Comparison of ENCODE assay signal across 13 mouse cellular contexts in the genomic region with DNA sequence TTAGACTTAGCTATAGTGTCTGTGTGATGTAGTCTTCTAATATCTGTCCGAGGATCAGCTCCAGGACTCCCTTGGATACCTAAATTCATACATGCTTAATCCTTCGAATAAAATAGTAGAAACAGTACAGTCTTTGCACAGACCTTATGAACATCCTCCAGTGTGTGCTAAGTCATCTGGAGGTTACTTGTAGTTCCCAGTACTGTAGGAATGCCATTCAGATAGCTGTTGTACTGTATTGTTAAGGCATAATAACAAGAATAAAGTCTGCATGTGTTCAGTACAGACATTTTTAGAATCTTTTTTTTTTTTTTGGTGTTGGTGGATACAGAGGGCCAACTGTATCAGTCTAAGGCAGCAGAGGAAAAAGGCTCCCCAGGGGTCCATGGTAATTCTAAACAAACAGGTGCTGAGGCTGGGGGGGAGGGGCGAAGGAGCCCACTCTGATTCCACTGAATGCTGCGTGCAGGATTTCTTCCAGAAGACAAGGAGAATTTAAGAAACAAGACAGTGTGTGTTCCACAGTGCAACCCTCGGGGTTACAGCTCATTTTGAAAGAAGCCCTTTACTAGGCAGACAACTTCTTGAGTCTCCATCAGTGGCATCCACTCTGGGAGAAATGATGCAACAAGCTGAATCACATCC.
A peak's percentile ranks its signal among the peaks of the same experiment; 100 is the strongest.
DNase-seq lines count a peak whose midpoint lies in the region; ATAC-seq and TF ChIP-seq lines count a peak whose summit lies in the region.
"Had no signal": no experiment of that assay in that cellular context is flagged by ENCODE, and none has a peak within 500 bp of the region (broad histone marks: within the 10 kb centered on the region; RNA-seq: fewer than 3 reads in every experiment).

No protein-coding gene starts in this region.

- no peaks in the 10 kb centered on the region for H3K36me3 ChIP-seq in forebrain, embryonic 14.5 days (ENCODE audit: control insufficient read depth, insufficient read depth, low read length)
- H3K36me3 ChIP-seq in limb, embryonic 12.5 days, result no peaks in the 10 kb centered on the region
- H3K36me3 ChIP-seq in midbrain, postnatal 0 days (ENCODE audit: insufficient read depth, low read length), result no peaks in the 10 kb centered on the region

- H3K27ac ChIP-seq in forebrain, embryonic 14.5 days (ENCODE audit: low read depth, low read length), result no peak overlapping the region
- H3K27ac ChIP-seq in limb, embryonic 12.5 days, result peak overlapping the region; percentile 72
- H3K27ac ChIP-seq in midbrain, postnatal 0 days (ENCODE audit: low read depth, low read length), result peak overlapping the region; percentile 32; the same call in 1 of the 2 replicates

- no peak overlapping the region for H3K9ac ChIP-seq in forebrain, embryonic 14.5 days (ENCODE audit: low read length)
- no peak overlapping the region for H3K9ac ChIP-seq in limb, embryonic 12.5 days (replicated peaks)
- no peak overlapping the region for H3K9ac ChIP-seq in midbrain, postnatal 0 days (replicated peaks; ENCODE audit: low read length, poor library complexity, severe bottlenecking)

- H3K9me3 ChIP-seq in forebrain, embryonic 14.5 days (replicated peaks; ENCODE audit: control insufficient read depth, low read length), result no peaks in the 10 kb centered on the region
- H3K9me3 ChIP-seq in limb, embryonic 12.5 days, result no peaks in the 10 kb centered on the region
- H3K9me3 ChIP-seq in midbrain, postnatal 0 days (ENCODE audit: low read length), result no peaks in the 10 kb centered on the region

- H3K4me3 ChIP-seq in forebrain, embryonic 14.5 days (ENCODE audit: low read depth, low read length), result no peak overlapping the region
- H3K4me3 ChIP-seq in limb, embryonic 12.5 days (replicated peaks), result no peak overlapping the region
- H3K4me3 ChIP-seq in midbrain, postnatal 0 days (ENCODE audit: low read depth, low read length), result no peak overlapping the region

- no peak for TF ChIP-seq CTCF in midbrain, postnatal 0 days (IDR thresholded peaks at IDR 0.05)

- 25% methylated on average over 5 of the region's 5 CpGs for WGBS in forebrain, embryonic 14.5 days
- 63% methylated on average over 5 of the region's 5 CpGs for WGBS in limb, embryonic 12.5 days
- 29% methylated on average over 5 of the region's 5 CpGs for WGBS in midbrain, postnatal 0 days

- peak; percentile 21 for ATAC-seq in forebrain, embryonic 14.5 days
- peak; percentile 60; the same call in 1 of the 2 replicates for ATAC-seq in limb, embryonic 12.5 days (ENCODE audit: insufficient number of reproducible peaks, insufficient read depth, low FRiP score, low TSS enrichment, low read depth)
- ATAC-seq in midbrain, postnatal 0 days (ENCODE audit: low FRiP score), result no peak
- ATAC-seq: inflammation-experienced regulatory T-cells, adult 6 months had no signal

- peaks cover 14% of the 10 kb centered on the region; the same call in 1 of the 2 replicates for H3K4me1 ChIP-seq in forebrain, embryonic 14.5 days (ENCODE audit: control insufficient read depth, insufficient read depth, low read length)
- peaks cover 20% of the 10 kb centered on the region for H3K4me1 ChIP-seq in limb, embryonic 12.5 days (replicated peaks)
- H3K4me1 ChIP-seq in midbrain, postnatal 0 days (ENCODE audit: insufficient read depth, low read length), result peaks cover 6% of the 10 kb centered on the region; the same call in 1 of the 2 replicates

- peak; percentile 8 for DNase-seq in left cerebral cortex, postnatal 4 days
- no peak for DNase-seq in left cerebral cortex, adult 11 months (ENCODE audit: low spot score)
- DNase-seq in forebrain, embryonic 14.5 days (ENCODE audit: low spot score), result peak; percentile 37
- peak; percentile 19 for DNase-seq in midbrain, postnatal 0 days (ENCODE audit: low spot score)
- DNase-seq in lung, postnatal 25 days (ENCODE audit: low spot score), result no peak
- DNase-seq in spleen, adult 18-20 months, result no peak
- no peak for DNase-seq in urinary bladder, adult 18-20 months (ENCODE audit: low spot score in 2 of 2)
- DNase-seq: cerebellum, adult 9-11 months; gastrocnemius, postnatal 10 days; kidney, postnatal 10 days; lung, adult 2 months had no signal

- peak overlapping the region; percentile 21; the same call in 1 of the 2 replicates for H3K4me2 ChIP-seq in forebrain, embryonic 14.5 days (ENCODE audit: low read length)
- 0 out of 2 replicates have a peak overlapping the region, but pooled peaks have one; percentile 13 for H3K4me2 ChIP-seq in limb, embryonic 12.5 days
- H3K4me2 ChIP-seq in midbrain, postnatal 0 days (ENCODE audit: low read depth, low read length, poor library complexity, severe bottlenecking), result no peak overlapping the region

- intact Hi-C loops in left cerebral cortex, postnatal 4 days (cut with DNase I), result no loop called here

- no peaks in the 10 kb centered on the region for H3K27me3 ChIP-seq in forebrain, embryonic 14.5 days (replicated peaks; ENCODE audit: control insufficient read depth, insufficient read depth, low read length)
- H3K27me3 ChIP-seq in limb, embryonic 12.5 days, result no peaks in the 10 kb centered on the region
- H3K27me3 ChIP-seq in midbrain, postnatal 0 days (ENCODE audit: insufficient read depth, low read length), result no peaks in the 10 kb centered on the region

Comparison
In these comparisons a context has a peak if more than half of its experiments do, and no peak if none do; other contexts are left out.
1. DNase-seq: peak in left cerebral cortex, postnatal 4 days (single experiment), forebrain, embryonic 14.5 days (single experiment) and midbrain, postnatal 0 days (single experiment); none in left cerebral cortex, adult 11 months (single experiment), lung, postnatal 25 days (single experiment), spleen, adult 18-20 months (0 of 2) and urinary bladder, adult 18-20 months (0 of 2).